12 mouse cellular contexts compared by ENCODE assay signal in the genomic region with DNA sequence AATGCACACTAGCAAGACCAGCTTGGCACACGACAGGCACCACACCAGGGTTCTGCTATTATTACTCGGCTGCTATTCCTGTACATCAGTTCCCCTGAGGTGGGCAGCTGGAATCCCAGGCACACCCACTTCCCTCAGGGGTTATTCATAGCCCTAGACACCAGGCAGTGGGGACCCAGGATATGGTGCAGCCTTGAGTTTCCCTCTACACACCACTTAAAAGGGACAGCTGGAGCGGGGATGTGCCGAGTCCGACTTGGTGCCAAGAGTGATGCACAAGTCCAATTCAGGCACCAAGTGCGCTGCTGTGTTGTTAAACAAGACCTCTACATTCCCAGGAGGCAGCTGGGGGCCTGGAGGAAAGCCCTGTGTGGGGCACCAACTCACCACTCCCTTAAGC. TPM values are rescaled to one million over a fixed set of nuclear protein-coding genes. Genes with fewer than 3 reads are reported as not detected.
A peak's percentile ranks its signal among the peaks of the same experiment; 100 is the strongest.
DNase-seq lines count a peak whose midpoint lies in the region; ATAC-seq and TF ChIP-seq lines count a peak whose summit lies in the region.
"Had no signal": no experiment of that assay in that cellular context is flagged by ENCODE, and none has a peak within 500 bp of the region (broad histone marks: within the 10 kb centered on the region; RNA-seq: fewer than 3 reads in every experiment).

No protein-coding gene starts in this region.

- no peak overlapping the region for H3K4me3 ChIP-seq in forebrain, postnatal 0 days (ENCODE audit: low read depth, low read length)
- H3K4me3 ChIP-seq in heart, embryonic 15.5 days: no peak overlapping the region
- H3K4me3 ChIP-seq in limb, embryonic 15.5 days: no peak overlapping the region

- 0 out of 2 replicates have a peak, but pooled peaks cover 6% of the 10 kb centered on the region for H3K4me1 ChIP-seq in forebrain, postnatal 0 days (ENCODE audit: insufficient read depth)
- peaks cover 77% of the 10 kb centered on the region for H3K4me1 ChIP-seq in heart, embryonic 15.5 days (replicated peaks)
- H3K4me1 ChIP-seq in limb, embryonic 15.5 days: peaks cover 51% of the 10 kb centered on the region

- no peak overlapping the region for H3K27ac ChIP-seq in forebrain, postnatal 0 days (ENCODE audit: low read depth, low read length)
- H3K27ac ChIP-seq in heart, embryonic 15.5 days: peak overlapping the region; percentile 87
- H3K27ac ChIP-seq in limb, embryonic 15.5 days: no peak overlapping the region

- DNase-seq in brain, adult 2 months (ENCODE audit: low read depth, low spot score): peak; percentile 88
- no peak for DNase-seq in forebrain, postnatal 0 days
- DNase-seq in kidney, adult 9 months: no peak
- no peak for DNase-seq in liver
- no peak for DNase-seq in urinary bladder, postnatal 4 days (ENCODE audit: low spot score in 2 of 2)
- DNase-seq: adrenal gland, adult 8-10 months had no signal

- H3K4me2 ChIP-seq in forebrain, postnatal 0 days (ENCODE audit: low read depth): no peak overlapping the region
- H3K4me2 ChIP-seq in heart, embryonic 15.5 days: peak overlapping the region; percentile 49
- no peak overlapping the region for H3K4me2 ChIP-seq in limb, embryonic 15.5 days

- no peaks in the 10 kb centered on the region for H3K9me3 ChIP-seq in forebrain, postnatal 0 days (ENCODE audit: low read length)
- H3K9me3 ChIP-seq in heart, embryonic 15.5 days (replicated peaks): no peaks in the 10 kb centered on the region
- no peaks in the 10 kb centered on the region for H3K9me3 ChIP-seq in limb, embryonic 15.5 days

- ATAC-seq in forebrain, postnatal 0 days: peak; percentile 63
- ATAC-seq in heart, embryonic 15.5 days (replicated peaks; ENCODE audit: insufficient number of reproducible peaks, insufficient read depth, low FRiP score, low read depth): peak; percentile 62
- peak; percentile 71 for ATAC-seq in limb, embryonic 15.5 days (ENCODE audit: insufficient number of reproducible peaks, low FRiP score, low TSS enrichment, low read depth)
- no peak for ATAC-seq in monocyte, adult 5-6 weeks (replicated peaks; ENCODE audit: insufficient number of reproducible peaks, low FRiP score, low TSS enrichment, poor library complexity, severe bottlenecking)

- no peak for TF ChIP-seq CTCF in forebrain, postnatal 0 days (IDR thresholded peaks at IDR 0.05; ENCODE audit: low read depth)

- H3K27me3 ChIP-seq in forebrain, postnatal 0 days (ENCODE audit: insufficient read depth, low read length): no peaks in the 10 kb centered on the region
- no peaks in the 10 kb centered on the region for H3K27me3 ChIP-seq in heart, embryonic 15.5 days
- no peaks in the 10 kb centered on the region for H3K27me3 ChIP-seq in limb, embryonic 15.5 days

- no peak overlapping the region for H3K9ac ChIP-seq in forebrain, postnatal 0 days
- peak overlapping the region; percentile 9; the same call in 1 of the 2 replicates for H3K9ac ChIP-seq in heart, embryonic 15.5 days
- H3K9ac ChIP-seq in limb, embryonic 15.5 days: no peak overlapping the region

- H3K36me3 ChIP-seq in forebrain, postnatal 0 days (ENCODE audit: insufficient read depth): peaks cover 3% of the 10 kb centered on the region; the same call in 1 of the 2 replicates
- H3K36me3 ChIP-seq in heart, embryonic 15.5 days: peaks cover 4% of the 10 kb centered on the region
- peaks cover 6% of the 10 kb centered on the region for H3K36me3 ChIP-seq in limb, embryonic 15.5 days

- 43% methylated on average over 6 of the region's 6 CpGs for WGBS in forebrain, postnatal 0 days
- 39% methylated on average over 6 of the region's 6 CpGs for WGBS in heart, embryonic 15.5 days
- WGBS in limb, embryonic 15.5 days: 61% methylated on average over 6 of the region's 6 CpGs

RNA-seq across cellular contexts. Expression of a gene that starts 34.8 kb away (rescaled TPM):
- total RNA-seq in forebrain, postnatal 0 days (2014; rRNA removed): 47.9 and 57.3 TPM in 2 replicates
- 18.0 and 18.3 TPM in 2 replicates for polyA plus RNA-seq in forebrain, postnatal 0 days (2015; fragmentation: Nextera tagmentation; extraction: Ambion mirVana)
- polyA plus RNA-seq in heart, embryonic 15.5 days (2015; fragmentation: Nextera tagmentation; extraction: Ambion mirVana): 57.5 and 69.4 TPM in 2 replicates
- polyA plus RNA-seq in limb, embryonic 15.5 days (2015; fragmentation: Nextera tagmentation; extraction: Ambion mirVana): 27.7 and 36.1 TPM in 2 replicates
- 205 to 262 TPM (median 212 TPM) in 3 replicates for total RNA-seq in monocyte, adult 5-6 weeks (2017)

RNA-seq across cellular contexts. Expression of a gene that starts 43.2 kb away (rescaled TPM):
- 0.15 TPM in 1 of 2 replicates, not detected in the other for total RNA-seq in forebrain, postnatal 0 days (2014; rRNA removed)
- not detected in 2 replicates for polyA plus RNA-seq in forebrain, postnatal 0 days (2015; fragmentation: Nextera tagmentation; extraction: Ambion mirVana)
- 0.42 TPM in 1 of 2 replicates, not detected in the other for polyA plus RNA-seq in heart, embryonic 15.5 days (2015; fragmentation: Nextera tagmentation; extraction: Ambion mirVana)
- polyA plus RNA-seq in limb, embryonic 15.5 days (2015; fragmentation: Nextera tagmentation; extraction: Ambion mirVana): not detected in 2 replicates
- total RNA-seq in monocyte, adult 5-6 weeks (2017): 0.49 to 1.5 TPM in 2 of 3 replicates, not detected in the other
- total RNA-seq: heart, postnatal 36 days; left cerebral cortex, adult 8-10 months had no signal
- polyA plus RNA-seq: cortical plate, adult 2 months had no signal
